11 mouse cellular contexts compared by ENCODE assay signal in the genomic region with DNA sequence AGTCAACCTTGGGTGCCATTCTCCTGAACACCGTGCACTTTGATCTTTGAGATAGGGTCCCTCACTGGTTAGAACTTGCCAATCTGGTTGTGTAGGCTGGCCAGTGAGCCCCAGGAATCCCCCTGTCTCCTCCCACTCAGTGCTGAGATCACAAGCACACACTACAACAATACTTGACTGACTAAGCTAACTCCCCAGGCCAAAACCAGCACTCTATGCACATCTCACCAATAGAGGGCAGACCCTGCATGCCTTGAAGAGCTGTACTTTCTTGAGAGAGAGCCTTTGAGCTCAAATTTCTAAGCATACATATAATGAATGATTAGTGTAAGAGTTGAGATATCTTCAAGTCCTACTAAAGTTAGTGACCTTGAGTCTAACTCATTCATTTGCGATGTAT. TPM values are rescaled to one million over a fixed set of nuclear protein-coding genes. Genes with fewer than 3 reads are reported as not detected.
DNase-seq lines count a peak whose midpoint lies in the region; ATAC-seq and TF ChIP-seq lines count a peak whose summit lies in the region.
"Had no signal": no experiment of that assay in that cellular context is flagged by ENCODE, and none has a peak within 500 bp of the region (broad histone marks: within the 10 kb centered on the region; RNA-seq: fewer than 3 reads in every experiment).

No protein-coding gene starts in this region.

- peak; percentile 45; the same call in 1 of the 2 replicates for ATAC-seq in cerebellum, adult (ENCODE audit: insufficient number of reproducible peaks, low FRiP score, low TSS enrichment)
- ATAC-seq in lung, embryonic 14.5 days (ENCODE audit: insufficient read depth) = no peak

- H3K27me3 ChIP-seq in lung, embryonic 14.5 days (ENCODE audit: insufficient read depth, low read length) = no peaks in the 10 kb centered on the region
- H3K27me3 ChIP-seq in forebrain, embryonic 10.5 days (ENCODE audit: poor library complexity, severe bottlenecking) = no peaks in the 10 kb centered on the region

- H3K9me3 ChIP-seq in lung, embryonic 14.5 days (ENCODE audit: low read depth, low read length) = no peaks in the 10 kb centered on the region
- H3K9me3 ChIP-seq in forebrain, embryonic 10.5 days = no peaks in the 10 kb centered on the region

- peak; percentile 65 for TF ChIP-seq CTCF in left cerebral cortex, adult 2 months (IDR thresholded peaks at IDR 0.05)
- TF ChIP-seq CTCF in brain, embryonic 14.5 days (IDR thresholded peaks at IDR 0.05; ENCODE audit: borderline replicate concordance, extremely low read depth, insufficient read depth, insufficient read length) = peak; percentile 37; the same call in 1 of the 2 replicates
- TF ChIP-seq CTCF in lung, embryonic 14.5 days (IDR thresholded peaks at IDR 0.05; ENCODE audit: low read depth) = peak; percentile 59

- no peak for DNase-seq in cerebellum, adult 11-12 months
- DNase-seq in left cerebral cortex, adult 2 months (ENCODE audit: extremely low spot score in 1 of 2, low spot score in 2 of 2) = no peak
- no peak for DNase-seq in left cerebral cortex, adult 8-10 months (ENCODE audit: low spot score in 2 of 2)
- peak; percentile 17 for DNase-seq in brain, embryonic 14.5 days (ENCODE audit: low read depth)
- peak; percentile 48 for DNase-seq in lung, embryonic 14.5 days
- no peak for DNase-seq in spleen, postnatal 10 days (ENCODE audit: low spot score in 2 of 2)
- no peak for DNase-seq in forebrain, embryonic 10.5 days (ENCODE audit: extremely low spot score, low spot score)

- no peaks in the 10 kb centered on the region for H3K36me3 ChIP-seq in lung, embryonic 14.5 days (ENCODE audit: insufficient read depth)
- no peaks in the 10 kb centered on the region for H3K36me3 ChIP-seq in forebrain, embryonic 10.5 days (replicated peaks)

- no peak overlapping the region for H3K27ac ChIP-seq in left cerebral cortex, adult 2 months
- no peak overlapping the region for H3K27ac ChIP-seq in lung, embryonic 14.5 days (ENCODE audit: low read depth)
- no peak overlapping the region for H3K27ac ChIP-seq in forebrain, embryonic 10.5 days

- no peak overlapping the region for H3K9ac ChIP-seq in lung, embryonic 14.5 days

- no peak overlapping the region for H3K4me3 ChIP-seq in left cerebral cortex, adult 2 months
- H3K4me3 ChIP-seq in lung, embryonic 14.5 days (ENCODE audit: low read depth, low read length) = no peak overlapping the region
- H3K4me3 ChIP-seq in forebrain, embryonic 10.5 days = no peak overlapping the region

- intact Hi-C loops in left cerebral cortex, adult 2 months (cut with DNase I) = loop anchor here (1.0 kb wide), 1 partner anchor 81 kb away; no protein-coding TSS in a partner anchor

- WGBS in lung, embryonic 14.5 days = 70% methylated on average over 2 of the region's 2 CpGs
- WGBS in forebrain, embryonic 10.5 days = 75% methylated on average over 2 of the region's 2 CpGs

- no peaks in the 10 kb centered on the region for H3K4me1 ChIP-seq in lung, embryonic 14.5 days (ENCODE audit: insufficient read depth)
- no peaks in the 10 kb centered on the region for H3K4me1 ChIP-seq in forebrain, embryonic 10.5 days

- no peak overlapping the region for H3K4me2 ChIP-seq in lung, embryonic 14.5 days

- TF ChIP-seq POLR2A in brain, embryonic 14.5 days (IDR thresholded peaks at IDR 0.05; ENCODE audit: borderline replicate concordance, extremely low read depth, insufficient read depth, insufficient read length, poor library complexity, severe bottlenecking) = no peak

RNA-seq across cellular contexts. Expression of a gene that starts 9.3 kb away (rescaled TPM):
- 10 to 100 TPM; 13.8 to 15.1 TPM for total RNA-seq in left cerebral cortex, adult 2 months (2021)
- total RNA-seq in left cerebral cortex, adult 8-10 months (2022) = 10 to 100 TPM; 12.5 to 14.8 (median 12.9) TPM
- 0.03 TPM in 1 of 2 replicates, not detected in the other for polyA plus RNA-seq in brain, embryonic 14.5 days (2012; rRNA removed)
- not detected in 2 replicates for polyA plus RNA-seq in lung, embryonic 14.5 days (2014; fragmentation: Nextera tagmentation; extraction: Ambion mirVana)
- not detected in 2 replicates for polyA plus RNA-seq in forebrain, embryonic 10.5 days (2016; fragmentation: Nextera tagmentation; extraction: Ambion mirVana)
- polyA plus RNA-seq: gonadal fat pad, adult 2 months; limb, embryonic 11.5 days; neural tube, embryonic 14.5 days had no signal

Comparison
In these comparisons a context has a peak if more than half of its experiments do, and no peak if none do; other contexts are left out.
1. DNase-seq: peak in brain, embryonic 14.5 days (single experiment) and lung, embryonic 14.5 days (single experiment); none in cerebellum, adult 11-12 months (single experiment), left cerebral cortex, adult 2 months (0 of 2), left cerebral cortex, adult 8-10 months (0 of 2), spleen, postnatal 10 days (0 of 2) and forebrain, embryonic 10.5 days (single experiment).
2. Peak in every context shown above with its lines, with median percentiles within 50 percentile points of each other: CTCF ChIP-seq.